Mouse (Mus musculus) embryo, embryonic 10.5 days (tissue): ENCODE data around the gene Pef1.

Source experiments
- DNase-seq: peaks from one replicate; pipeline ENCODE4 v3.0.0-alpha.2; 2015; ENCODE audit warnings: low spot score

Pef1 gene

GRCm38 (mm10) chr4:130176156-130176720 lies 73.9 kb downstream of the Pef1 start:
- DNase-seq: no peak

GRCm38 (mm10) chr4:130177087-130177486 lies 74.7 kb downstream of the Pef1 start:
- DNase-seq: no peak

- no peak for DNase-seq
Measured at GRCm38 (mm10) chr4:130177536-130177935, 75.2 kb downstream of the Pef1 start.
